ENCODE assay signal across 1 mouse cellular context in the genomic region with DNA sequence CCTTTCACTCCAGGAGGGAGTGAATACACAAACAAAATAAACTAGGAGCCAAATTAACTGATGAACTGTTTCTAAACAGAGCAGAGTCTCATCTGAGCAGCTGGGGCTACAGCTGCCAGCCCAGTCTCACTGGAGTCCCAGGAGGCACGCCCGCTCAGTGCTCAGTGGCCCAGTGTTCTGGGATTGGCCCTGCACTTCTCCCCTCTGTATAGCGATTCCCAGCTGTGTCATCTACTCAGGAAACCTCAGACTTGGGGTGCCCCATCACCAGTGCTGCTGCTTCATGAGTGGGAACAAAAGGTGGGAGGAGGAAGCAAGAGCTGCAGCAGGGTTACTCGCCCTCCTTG.
TF ChIP-seq lines count a peak whose summit lies in the region.

No protein-coding gene starts in this region.

TF ChIP-seq in MEL, 35 proteins besides CTCF, POLR2A, EP300 and RAD21:
- TF ChIP-seq POLR2AphosphoS2 (IDR thresholded peaks at IDR 0.05; ENCODE audit: low read length) = 0 out of 2 replicates have a peak, but pooled peaks have one; percentile 47
- no peak for TF ChIP-seq POLR2AphosphoS5 (IDR thresholded peaks at IDR 0.05; ENCODE audit: borderline replicate concordance, low read depth, low read length)
- no peak for TF ChIP-seq BHLHE40 (IDR thresholded peaks at IDR 0.05; ENCODE audit: borderline replicate concordance, low read depth, low read length)
- no peak for TF ChIP-seq MAX (IDR thresholded peaks at IDR 0.05; ENCODE audit: low read length)
- no peak for TF ChIP-seq USF1 (IDR thresholded peaks at IDR 0.05; ENCODE audit: low read depth, low read length)
- TF ChIP-seq NELFE (IDR thresholded peaks at IDR 0.05; ENCODE audit: low read depth, low read length) = no peak
- no peak for TF ChIP-seq ZMIZ1 (IDR thresholded peaks at IDR 0.05; ENCODE audit: low read depth, low read length)
